Mouse (Mus musculus) embryo, embryonic 9.5 days (tissue): ENCODE measurements at regions not wholly inside any gene's neighbourhood (a gene's known extent, or its start where the extent isn't known, plus 50 kb on each side); places are given as distances from the start of the nearest gene placed in this dataset.

Experiments
- DNase-seq: peaks from one replicate; pipeline ENCODE4 v3.0.0-alpha.2; 2017; ENCODE audit errors: extremely low spot score

- no peak for DNase-seq
These were observed 58.9 kb upstream of the Ankrd1 start for GRCm38 (mm10) chr19:36178828-36179251.

- DNase-seq, result no peak
These were observed 60.4 kb upstream of the Ankrd1 start for GRCm38 (mm10) chr19:36180329-36180728.

GRCm38 (mm10) chr19:36181535-36181934, 61.6 kb upstream of the Ankrd1 start:
- no peak for DNase-seq

GRCm38 (mm10) chr19:36183127-36183526, 63.2 kb upstream of the Ankrd1 start:
- DNase-seq, result peak; percentile 64

GRCm38 (mm10) chr19:36189662-36190061, 69.8 kb upstream of the Ankrd1 start:
- DNase-seq, result no peak

- no peak for DNase-seq
These were observed 71.7 kb upstream of the Ankrd1 start for GRCm38 (mm10) chr19:36191641-36192040.

GRCm38 (mm10) chr19:36204269-36204668, 84.4 kb upstream of the Ankrd1 start:
- DNase-seq, result no peak

GRCm38 (mm10) chr19:36204965-36205718, 85.2 kb upstream of the Ankrd1 start:
- DNase-seq, result no peak

- peak; percentile 19 for DNase-seq
These were observed 87.9 kb upstream of the Ankrd1 start for GRCm38 (mm10) chr19:36207735-36208288.

GRCm38 (mm10) chr19:36208419-36208818, 88.5 kb upstream of the Ankrd1 start:
- no peak for DNase-seq

- no peak for DNase-seq
These were observed 93.6 kb upstream of the Ankrd1 start for GRCm38 (mm10) chr19:36213461-36213860.

GRCm38 (mm10) chr19:36214188-36214968, 94.5 kb upstream of the Ankrd1 start:
- DNase-seq, result peak; percentile 55

- no peak for DNase-seq
These were observed 97.3 kb upstream of the Ankrd1 start for GRCm38 (mm10) chr19:36217177-36217576.

- DNase-seq, result no peak
These were observed 97.7 kb upstream of the Ankrd1 start for GRCm38 (mm10) chr19:36217605-36218004.

GRCm38 (mm10) chr19:36218921-36219320, 99.0 kb upstream of the Ankrd1 start:
- DNase-seq, result no peak

- no peak for DNase-seq
These were observed 101.2 kb upstream of the Ankrd1 start for GRCm38 (mm10) chr19:36221104-36221503.

- no peak for DNase-seq
These were observed 101.7 kb upstream of the Ankrd1 start for GRCm38 (mm10) chr19:36221596-36221995.

GRCm38 (mm10) chr19:36222198-36222597, 102.3 kb upstream of the Ankrd1 start:
- no peak for DNase-seq

- DNase-seq, result no peak
These were observed 104.6 kb upstream of the Ankrd1 start for GRCm38 (mm10) chr19:36224518-36224917.

GRCm38 (mm10) chr19:36225612-36226011, 105.7 kb upstream of the Ankrd1 start:
- no peak for DNase-seq

- DNase-seq, result peak; percentile 14
These were observed 107.7 kb upstream of the Ankrd1 start for GRCm38 (mm10) chr19:36227418-36228160.

- DNase-seq, result no peak
These were observed 109.4 kb upstream of the Ankrd1 start for GRCm38 (mm10) chr19:36229315-36229714.
